8 mouse cellular contexts compared by ENCODE assay signal in genomic region chr17:26638655-26639054, GRCm38 (mm10). TPM values are rescaled to one million over a fixed set of nuclear protein-coding genes. Genes with fewer than 3 reads are reported as not detected.
DNase-seq lines count a peak whose midpoint lies in the region; ATAC-seq lines count a peak whose summit lies in the region.

No protein-coding gene starts in this region.

- no peak overlapping the region for H3K4me3 ChIP-seq in hindbrain, embryonic 14.5 days (replicated peaks; ENCODE audit: low read length)
- no peak overlapping the region for H3K4me3 ChIP-seq in midbrain, embryonic 13.5 days (replicated peaks)

- no peak overlapping the region for H3K9ac ChIP-seq in hindbrain, embryonic 14.5 days
- no peak overlapping the region for H3K9ac ChIP-seq in midbrain, embryonic 13.5 days (replicated peaks)

- intact Hi-C loops in left cerebral cortex, postnatal 36 days (cut with DNase I): loop anchor here (1.0 kb wide), 1 partner anchor 172 kb away; no protein-coding TSS in a partner anchor

- no peak overlapping the region for H3K27ac ChIP-seq in hindbrain, embryonic 14.5 days
- H3K27ac ChIP-seq in midbrain, embryonic 13.5 days: no peak overlapping the region

- WGBS in hindbrain, embryonic 14.5 days: 21% methylated on average over 7 of the region's 7 CpGs
- 23% methylated on average over 7 of the region's 7 CpGs for WGBS in midbrain, embryonic 13.5 days

- peak; percentile 32; the same call in 1 of the 2 replicates for ATAC-seq in frontal cortex, adult (ENCODE audit: low TSS enrichment)
- ATAC-seq in hindbrain, embryonic 14.5 days (ENCODE audit: low FRiP score): peak; percentile 51; the same call in 1 of the 2 replicates
- ATAC-seq in midbrain, embryonic 13.5 days: peak; percentile 77

- peaks cover 95% of the 10 kb centered on the region for H3K36me3 ChIP-seq in hindbrain, embryonic 14.5 days (replicated peaks; ENCODE audit: control insufficient read depth, insufficient read depth)
- H3K36me3 ChIP-seq in midbrain, embryonic 13.5 days: peaks cover 81% of the 10 kb centered on the region

- peak; percentile 74 to 87 for DNase-seq in left cerebral cortex, adult 18-20 months (ENCODE audit: low spot score in 2 of 2)
- no peak for DNase-seq in left cerebral cortex, adult 8-10 months (ENCODE audit: low spot score in 2 of 2)
- peak; percentile 86 for DNase-seq in cerebellum, adult 8-10 months
- peak; percentile 80 for DNase-seq in hindbrain, embryonic 14.5 days (ENCODE audit: low spot score)
- DNase-seq in left cerebral cortex, postnatal 36 days (ENCODE audit: low spot score in 2 of 2): peak; percentile 71 to 73
- DNase-seq in spleen, postnatal 36 days (ENCODE audit: low spot score in 2 of 2): peak; percentile 56 to 63

- H3K4me1 ChIP-seq in hindbrain, embryonic 14.5 days (replicated peaks; ENCODE audit: control insufficient read depth, insufficient read depth, low read length): no peaks in the 10 kb centered on the region
- no peaks in the 10 kb centered on the region for H3K4me1 ChIP-seq in midbrain, embryonic 13.5 days (replicated peaks)

- H3K27me3 ChIP-seq in hindbrain, embryonic 14.5 days (ENCODE audit: control insufficient read depth, insufficient read depth, low read length): no peaks in the 10 kb centered on the region
- H3K27me3 ChIP-seq in midbrain, embryonic 13.5 days: no peaks in the 10 kb centered on the region

- H3K9me3 ChIP-seq in hindbrain, embryonic 14.5 days (ENCODE audit: control insufficient read depth, low read length): no peaks in the 10 kb centered on the region
- H3K9me3 ChIP-seq in midbrain, embryonic 13.5 days: no peaks in the 10 kb centered on the region

- no peak overlapping the region for H3K4me2 ChIP-seq in hindbrain, embryonic 14.5 days (replicated peaks)
- no peak overlapping the region for H3K4me2 ChIP-seq in midbrain, embryonic 13.5 days (replicated peaks)

RNA-seq across cellular contexts. Expression of gene Atp6v0e, which starts 24.4 kb away (rescaled TPM):
- total RNA-seq in left cerebral cortex, adult 18-20 months (2021): 10 to 100 TPM; 41.2 to 43.6 TPM
- total RNA-seq in left cerebral cortex, adult 8-10 months (2022): 10 to 100 TPM; 34.5 to 46.9 (median 43.4) TPM
- polyA plus RNA-seq in hindbrain, embryonic 14.5 days (2014; fragmentation: Nextera tagmentation; extraction: Ambion mirVana): 91.3 and 106 TPM in 2 replicates
- 10 to 100 TPM; 41.3 to 44.1 TPM for total RNA-seq in left cerebral cortex, postnatal 36 days (2021)
- 93.2 and 105 TPM in 2 replicates for polyA plus RNA-seq in midbrain, embryonic 13.5 days (2015; fragmentation: Nextera tagmentation; extraction: Ambion mirVana)

Comparison
In these comparisons a context has a peak if more than half of its experiments do, and no peak if none do; other contexts are left out.
1. DNase-seq: peak in left cerebral cortex, adult 18-20 months (2 of 2), cerebellum, adult 8-10 months (single experiment), hindbrain, embryonic 14.5 days (single experiment), left cerebral cortex, postnatal 36 days (2 of 2) and spleen, postnatal 36 days (2 of 2); none in left cerebral cortex, adult 8-10 months (0 of 2).
2. Peak in every context shown above with its lines, with median percentiles within 50 percentile points of each other: ATAC-seq.